Mouse (Mus musculus) hindbrain, postnatal 0 days (tissue): Measurements from ENCODE around the gene Aif1. TPM values are rescaled to one million over a fixed set of nuclear protein-coding genes. Genes with fewer than 3 reads are reported as not detected.

Experiments
- ATAC-seq: fragments of 200-750 bp; cut with Nextera tagmentation; 2 replicates; pipeline ENCODE4 v1.8.0; 2017; ENCODE audit warnings: mild to moderate bottlenecking, moderate TSS enrichment, moderate library complexity
- DNase-seq: peaks from one replicate; pipeline ENCODE4 v3.0.0-alpha.2; 2015; ENCODE audit warnings: low spot score
- H3K27ac ChIP-seq: fragments of 300-500 bp; sonication (generic); 2 replicates; pipeline ENCODE4 v1.5.1; 2014; ENCODE audit warnings: mild to moderate bottlenecking
- H3K27me3 ChIP-seq: fragments of 300-500 bp; sonication (generic); 2 replicates; pipeline ENCODE4 v1.6.1; 2014; ENCODE audit warnings: low read length, mixed read lengths; ENCODE audit not compliant: insufficient read depth
- H3K36me3 ChIP-seq: fragments of 300-500 bp; sonication (generic); 2 replicates; pipeline ENCODE4 v1.6.1; 2014; ENCODE audit warnings: low read length, mixed read lengths; ENCODE audit not compliant: insufficient read depth
- H3K4me1 ChIP-seq: fragments of 300-500 bp; sonication (generic); 2 replicates; pipeline ENCODE4 v1.6.1; 2014; ENCODE audit warnings: antibody characterized with exemption, low read length, mixed read lengths; ENCODE audit not compliant: insufficient read depth
- H3K4me2 ChIP-seq: fragments of 300-500 bp; sonication (generic); 2 replicates; pipeline ENCODE4 v1.6.1; 2014; ENCODE audit warnings: low read depth, mild to moderate bottlenecking, low read length, moderate library complexity, mixed read lengths
- H3K4me3 ChIP-seq: fragments of 300-500 bp; sonication (generic); 2 replicates; pipeline ENCODE4 v1.5.1; 2014; ENCODE audit warnings: low read length
- H3K9ac ChIP-seq: fragments of 300-500 bp; sonication (generic); replicated peaks from 2 replicates; pipeline ENCODE4 v1.6.1; 2014; ENCODE audit warnings: mild to moderate bottlenecking, low read length, moderate library complexity, mixed read lengths
- H3K9me3 ChIP-seq: fragments of 300-500 bp; sonication (generic); 2 replicates; pipeline ENCODE4 v1.6.1; 2016; ENCODE audit warnings: low read length, mixed read lengths
- CTCF ChIP-seq: IDR thresholded peaks from 2 replicates; pipeline ENCODE4 v1.5.1; 2016; ENCODE audit warnings: antibody characterized with exemption, control low read depth, low read depth
- WGBS: fragments of 180-500 bp; shearing (Covaris S2); extraction: QIAGEN DNeasy Blood & Tissue Kit; methylation state at CpG from one replicate; pipeline ENCODE4 v1.1.7; 2014; 5-methylcytosine and 5-hydroxymethylcytosine counted together
- polyA plus RNA-seq: library from polyadenylated mRNA; unstranded; fragments of >200 nt; fragmentation: Nextera tagmentation; extraction: Ambion mirVana; gene quantifications from 2 replicates; pipeline ENCODE4 v1.2.1, GENCODE M21; 2015
- total RNA-seq: library from RNA; depleted of rRNA; stranded (reverse); fragments of >200 nt; gene quantifications from 2 replicates; pipeline ENCODE4 v1.2.3, GENCODE M21; 2014

Aif1 gene
- total and polyA plus RNA-seq, 2 experiments from 2014 or later = 0.21 to 10.9 TPM

DNA sequence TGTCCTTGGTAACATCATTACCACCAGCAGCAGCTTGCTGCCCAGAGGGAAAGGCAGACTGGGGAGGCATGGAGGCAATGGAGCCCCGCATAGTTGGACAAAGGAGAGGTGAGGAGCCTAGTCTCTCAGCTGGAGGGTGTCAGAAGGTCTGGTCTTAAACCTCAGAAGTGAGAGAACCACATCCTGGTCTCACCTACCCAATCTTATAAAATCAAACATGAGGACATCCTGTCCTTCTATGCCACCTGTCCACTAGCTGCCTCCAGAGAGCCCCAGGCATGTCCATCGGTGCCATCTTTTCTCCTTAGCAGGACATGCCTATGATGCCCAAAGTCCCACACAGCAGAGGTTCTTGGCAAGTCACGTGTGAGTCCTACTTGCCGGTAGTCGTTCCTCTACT is 4.2 kb upstream of the Aif1 start:
- Histone ChIP-seq H3K27ac (no peak overlapping the region), H3K9ac (no peak overlapping the region), H3K4me3 (no peak overlapping the region), H3K9me3 (no peaks in the 10 kb centered on the region), H3K27me3 (no peaks in the 10 kb centered on the region), H3K4me2 (no peak overlapping the region), H3K4me1 (no peaks in the 10 kb centered on the region), H3K36me3 (no peaks in the 10 kb centered on the region)
- DNase-seq (no peak), ATAC-seq (no peak)
- 84% methylated on average over 5 of the region's 5 CpGs for WGBS
- TF ChIP-seq CTCF = no peak

DNA sequence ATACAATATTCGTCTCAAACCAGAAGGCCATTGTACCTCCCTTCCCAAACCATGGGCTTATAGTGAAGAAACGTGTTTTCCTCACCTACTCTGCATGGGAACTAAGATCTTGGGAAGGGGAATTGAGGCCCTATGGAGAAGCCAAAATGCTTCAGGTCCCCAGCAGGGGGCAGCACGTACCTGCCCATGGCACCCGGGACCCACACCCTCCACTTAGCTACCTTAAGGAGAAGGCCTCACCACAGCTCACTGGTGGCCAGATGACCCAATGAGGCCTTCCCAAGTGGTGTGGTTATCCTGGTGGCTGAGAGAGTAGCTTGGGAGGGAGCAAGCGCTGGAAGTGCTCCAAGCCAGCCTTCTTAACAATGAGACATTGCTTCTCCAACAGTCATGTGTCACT is 2.7 kb upstream of the Aif1 start:
- H3K4me2 ChIP-seq = no peak overlapping the region
- WGBS = 15% methylated on average over 5 of the region's 5 CpGs
- DNase-seq = peak; percentile 69

DNA sequence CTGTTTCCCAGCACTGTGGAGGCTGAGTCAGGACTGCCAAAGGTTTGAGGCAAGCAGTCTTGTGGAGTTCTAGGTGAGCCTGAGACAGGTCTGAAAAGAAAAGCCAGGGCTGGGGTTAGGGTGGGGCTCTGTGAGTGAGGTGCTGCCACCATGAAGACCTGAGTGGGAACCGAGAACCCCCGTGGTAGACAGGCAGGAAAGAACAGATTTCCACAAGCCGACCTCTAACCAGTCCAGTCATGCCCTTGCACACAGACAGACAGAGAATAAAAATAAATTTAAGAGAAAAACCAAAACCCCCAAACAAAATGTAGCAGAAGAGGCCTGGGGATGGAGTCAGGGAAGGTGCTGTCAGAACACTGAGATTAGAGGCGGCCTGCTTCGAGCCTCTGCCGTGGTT is 486 bp downstream of the Aif1 start:
- WGBS = 75% methylated on average over 6 of the region's 6 CpGs
- no peaks in the 10 kb centered on the region for H3K36me3 ChIP-seq
- H3K4me3 ChIP-seq = no peak overlapping the region
- no peak for TF ChIP-seq CTCF
- no peaks in the 10 kb centered on the region for H3K27me3 ChIP-seq
- no peak overlapping the region for H3K9ac ChIP-seq
- no peak overlapping the region for H3K4me2 ChIP-seq
- no peaks in the 10 kb centered on the region for H3K9me3 ChIP-seq
- ATAC-seq = no peak
- H3K4me1 ChIP-seq = no peaks in the 10 kb centered on the region
- no peak overlapping the region for H3K27ac ChIP-seq
- DNase-seq = no peak

More for the DNA sequence above, 2.7 kb upstream of the Aif1 start:
- Histone ChIP-seq H3K4me1 (no peaks in the 10 kb centered on the region), H3K36me3 (no peaks in the 10 kb centered on the region), H3K27me3 (no peaks in the 10 kb centered on the region), H3K9ac (no peak overlapping the region), H3K9me3 (no peaks in the 10 kb centered on the region), H3K4me3 (no peak overlapping the region), H3K27ac (no peak overlapping the region)
- peak; percentile 77 for TF ChIP-seq CTCF
- ATAC-seq = no peak

DNA sequence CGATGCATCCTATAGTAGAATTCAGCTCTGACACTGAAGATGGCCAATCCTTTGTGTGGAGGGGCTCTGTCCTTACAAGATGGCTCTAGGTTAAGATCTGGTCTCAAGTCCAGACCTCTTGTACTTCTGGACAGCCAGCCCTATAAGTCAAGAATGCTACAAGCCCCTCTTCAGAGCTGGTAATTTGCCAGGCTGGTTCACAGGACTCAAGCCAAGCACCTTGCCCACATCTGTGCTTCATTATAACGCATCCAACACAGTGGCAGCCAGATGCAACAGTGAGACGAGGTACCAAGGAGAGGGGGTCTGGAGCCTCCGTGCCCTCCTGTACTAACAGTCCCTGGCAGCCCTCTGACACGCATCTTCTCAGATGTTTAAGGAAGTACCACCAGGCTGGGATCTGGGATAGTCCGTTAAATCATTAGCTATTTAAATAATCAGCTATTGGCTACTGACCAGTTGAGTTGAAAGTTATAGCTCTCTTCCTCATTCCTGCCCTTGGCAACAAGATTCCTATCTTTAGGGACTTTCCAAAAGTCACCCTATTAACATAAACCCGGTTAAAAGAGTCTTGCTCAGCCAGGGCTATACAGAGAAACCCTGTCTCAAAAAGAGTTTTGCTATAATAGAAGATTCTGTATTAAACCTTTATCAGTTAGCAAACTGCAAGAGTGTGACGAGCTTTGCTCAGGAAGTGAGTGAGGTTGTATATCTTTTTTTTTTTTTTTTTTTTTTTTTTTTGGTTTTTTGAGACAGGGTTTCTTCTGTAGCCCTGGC is 1.5 kb downstream of the Aif1 start:
- 71% methylated on average over 8 of the region's 8 CpGs for WGBS
- no peak overlapping the region for H3K4me3 ChIP-seq

DNA sequence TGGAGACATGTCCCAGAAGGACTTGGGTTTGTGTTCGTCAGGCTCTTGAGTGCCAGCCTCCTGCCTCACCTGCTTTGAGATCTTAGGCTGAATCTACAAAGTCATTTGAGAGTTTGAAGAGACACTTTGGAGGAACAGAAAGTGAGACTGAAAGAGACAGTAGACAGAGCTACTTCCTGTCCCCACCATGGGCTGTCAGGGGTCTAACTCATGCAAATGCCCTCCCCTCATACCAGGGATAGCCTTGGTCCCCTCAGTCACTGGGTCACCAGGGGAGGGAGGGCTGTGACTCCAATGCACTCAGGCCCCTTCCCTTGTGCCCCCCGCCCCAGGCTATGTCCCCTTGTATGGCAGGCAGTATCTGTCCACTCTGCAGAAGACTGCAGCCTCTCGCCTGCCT is 2.5 kb downstream of the Aif1 start:
- H3K4me3 ChIP-seq = no peak overlapping the region
- no peak overlapping the region for H3K4me2 ChIP-seq
- no peak overlapping the region for H3K9ac ChIP-seq
- no peak overlapping the region for H3K27ac ChIP-seq
- no peak for TF ChIP-seq CTCF
- H3K9me3 ChIP-seq = no peaks in the 10 kb centered on the region
- no peaks in the 10 kb centered on the region for H3K36me3 ChIP-seq
- ATAC-seq = no peak
- no peaks in the 10 kb centered on the region for H3K27me3 ChIP-seq
- H3K4me1 ChIP-seq = no peaks in the 10 kb centered on the region
- WGBS = 81% methylated on average over 3 of the region's 3 CpGs
- DNase-seq = no peak

More for the DNA sequence above, 1.5 kb downstream of the Aif1 start:
- ATAC-seq = no peak
- no peaks in the 10 kb centered on the region for H3K4me1 ChIP-seq
- no peak for DNase-seq
- no peak overlapping the region for H3K9ac ChIP-seq
- TF ChIP-seq CTCF = no peak
- no peaks in the 10 kb centered on the region for H3K27me3 ChIP-seq
- H3K36me3 ChIP-seq = no peaks in the 10 kb centered on the region
- no peaks in the 10 kb centered on the region for H3K9me3 ChIP-seq
- H3K27ac ChIP-seq = no peak overlapping the region
- no peak overlapping the region for H3K4me2 ChIP-seq

DNA sequence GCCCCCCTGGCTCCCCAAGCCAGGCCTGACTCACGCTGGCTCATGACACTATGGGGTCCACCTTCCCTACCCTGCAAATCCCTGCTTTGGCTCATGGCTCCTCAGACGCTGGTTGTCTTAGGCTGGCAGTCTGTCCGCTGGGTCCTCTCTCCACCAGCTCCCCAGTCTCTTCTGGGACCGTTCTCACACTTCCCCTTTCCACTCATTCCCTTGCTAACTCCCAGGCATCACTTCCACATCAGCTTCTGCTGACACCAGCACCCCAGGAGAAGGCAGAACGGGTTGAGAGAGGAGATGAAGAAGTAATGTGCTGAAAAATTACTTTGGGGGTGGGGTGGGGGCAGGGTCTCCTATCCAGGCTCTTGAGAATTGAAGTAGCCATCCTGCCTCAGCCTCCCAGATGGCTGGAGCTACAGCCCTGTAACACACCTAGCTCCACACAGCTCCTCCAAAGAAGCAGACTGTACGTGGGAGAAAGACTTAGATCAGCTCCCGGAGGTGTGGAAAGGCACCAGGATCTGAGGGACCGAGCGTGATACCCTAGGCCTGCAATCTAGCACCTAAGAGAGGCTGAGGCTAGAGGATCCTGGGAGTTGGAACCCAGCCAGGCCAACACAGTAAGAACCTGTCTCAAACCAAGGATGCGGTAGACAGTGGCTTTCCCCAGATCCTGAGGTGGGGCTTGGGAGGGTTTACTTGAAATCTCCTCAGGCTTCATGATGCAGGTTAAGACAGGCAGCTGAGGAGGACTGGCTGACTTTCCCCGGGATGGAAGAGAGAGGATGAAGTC is 3.2 kb downstream of the Aif1 start:
- Histone ChIP-seq H3K4me1 (no peaks in the 10 kb centered on the region), H3K4me2 (no peak overlapping the region), H3K4me3 (no peak overlapping the region), H3K9me3 (no peaks in the 10 kb centered on the region), H3K27me3 (no peaks in the 10 kb centered on the region), H3K9ac (no peak overlapping the region), H3K27ac (no peak overlapping the region), H3K36me3 (no peaks in the 10 kb centered on the region)
- WGBS = 69% methylated on average over 11 of the region's 11 CpGs
- DNase-seq (no peak), ATAC-seq (no peak)
- TF ChIP-seq CTCF = no peak
